Mouse (Mus musculus): ENCODE results near the gene Gm14569. TPM values are rescaled to one million over a fixed set of nuclear protein-coding genes. Genes with fewer than 3 reads are reported as not detected.

The Gm14569 gene
- total RNA-seq, 2 experiments from 2014 or later: 4.7 to 5.6 TPM

Small RNA genes within 50 kb of the gene (microRNA-seq; reads per million reads assigned to microRNA genes)
- not detected for gene Gm44485

Other genes with a start within 250 kb of the Gm14569 start
- 1 to 10 TPM; 7.7 to 8.0 TPM for gene Lonrf3, start 163.5 kb downstream of the Gm14569 start, total RNA-seq (2021)
- not detected for gene Gm6268, start 90.5 kb downstream of the Gm14569 start, total RNA-seq (2021)
- gene Pgrmc1, start 106.4 kb upstream of the Gm14569 start, total RNA-seq (2021): 100 to 1,000 TPM; 335 to 360 TPM
- gene Akap17b, start 153.6 kb upstream of the Gm14569 start, total RNA-seq (2021): 10 to 100 TPM in 1 of 2 experiments, 1 to 10 TPM in 1; 9.6 to 10.6 TPM

Measured in adrenal gland, postnatal 4 days (tissue).